Mouse (Mus musculus): ENCODE measurements around the gene Gm9945.

Gm9945 gene

DNA sequence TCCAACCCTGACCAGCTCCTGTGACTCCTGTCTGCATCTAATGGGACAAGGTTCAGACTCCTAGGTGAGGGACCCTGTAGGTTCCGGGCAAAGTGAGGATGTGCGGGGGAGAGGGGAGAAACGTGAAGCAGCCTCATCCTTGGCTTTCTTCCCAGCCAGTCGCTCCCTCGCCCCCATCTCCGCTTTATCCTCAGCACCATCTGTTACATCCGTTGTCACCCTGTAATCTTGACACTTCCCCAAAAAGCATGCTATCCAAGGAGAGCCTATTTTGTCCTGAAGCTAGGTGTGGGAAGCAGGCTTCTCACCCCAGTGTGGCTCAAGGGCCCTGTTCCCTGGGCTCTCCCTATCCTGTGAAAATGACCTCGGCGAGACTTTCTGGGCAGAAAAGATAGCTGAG is 43.0 kb downstream of the Gm9945 start:
- DNase-seq (ENCODE audit: low spot score) = no peak

DNA sequence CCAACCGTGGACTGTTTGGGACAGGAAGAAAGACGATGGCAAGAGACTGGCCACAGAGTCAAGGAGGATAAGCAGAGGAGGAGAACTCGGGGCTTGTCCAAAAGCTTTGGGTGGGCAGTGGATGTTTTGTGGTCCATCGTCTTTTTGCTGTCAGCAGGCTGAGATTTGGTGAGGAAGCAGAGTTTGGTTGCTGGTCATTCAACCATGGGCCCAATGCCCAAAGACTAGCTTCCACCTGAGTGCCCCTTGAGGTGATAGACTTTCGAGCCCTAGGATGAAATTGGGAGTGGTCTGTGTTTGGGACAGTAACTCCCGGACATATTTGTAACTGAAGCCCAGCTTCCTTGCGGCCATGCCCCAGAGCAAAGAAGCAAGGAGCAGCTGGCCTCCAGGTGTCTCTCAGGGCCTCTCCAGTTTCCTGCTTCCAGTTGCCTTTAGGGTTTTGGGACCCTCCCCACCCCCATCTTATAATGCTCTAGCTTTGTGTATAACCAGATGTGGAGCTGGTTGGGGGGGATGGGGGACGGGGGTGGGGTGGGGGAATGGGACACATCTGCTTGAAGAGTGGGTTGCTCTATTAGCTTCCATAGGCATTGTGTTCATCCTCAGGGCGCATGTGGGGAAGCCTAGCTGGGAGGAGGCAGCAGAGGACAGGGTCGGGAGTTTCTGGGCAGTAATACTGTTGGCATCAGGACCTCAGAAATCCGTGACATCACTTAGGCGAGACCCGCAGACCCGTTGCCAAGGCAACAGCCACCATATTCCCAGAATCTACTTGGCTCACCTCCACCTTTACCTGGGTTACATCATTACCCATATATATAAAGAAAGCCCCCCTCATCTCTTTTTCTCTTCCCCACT is 43.8 kb downstream of the Gm9945 start:
- no peak for DNase-seq (ENCODE audit: low spot score)

- DNase-seq (ENCODE audit: low spot score) = no peak
Measured at GRCm38 (mm10) chr11:53524905-53525304, 44.9 kb downstream of the Gm9945 start.

GRCm38 (mm10) chr11:53525461-53525860 is 45.5 kb downstream of the Gm9945 start:
- no peak for DNase-seq (ENCODE audit: low spot score)

GRCm38 (mm10) chr11:53528397-53529252 is 48.7 kb downstream of the Gm9945 start:
- DNase-seq (ENCODE audit: low spot score) = no peak

DNA sequence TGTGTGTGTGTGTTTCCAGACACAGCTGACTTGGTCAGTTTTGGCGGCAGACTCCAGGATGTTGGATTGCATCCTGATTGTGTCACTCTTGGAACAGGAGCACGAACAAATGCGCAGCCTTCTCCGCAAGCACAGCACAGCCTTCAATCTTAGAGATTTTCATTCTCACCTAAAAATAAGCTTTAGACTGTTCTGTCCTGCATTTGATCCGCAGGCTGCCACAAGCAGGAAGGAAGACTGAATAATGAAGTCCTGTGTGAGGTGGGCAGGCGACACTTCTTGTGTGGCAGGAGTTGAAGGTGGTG is 49.2 kb downstream of the Gm9945 start:
- peak; percentile 36 for DNase-seq (ENCODE audit: low spot score)

DNA sequence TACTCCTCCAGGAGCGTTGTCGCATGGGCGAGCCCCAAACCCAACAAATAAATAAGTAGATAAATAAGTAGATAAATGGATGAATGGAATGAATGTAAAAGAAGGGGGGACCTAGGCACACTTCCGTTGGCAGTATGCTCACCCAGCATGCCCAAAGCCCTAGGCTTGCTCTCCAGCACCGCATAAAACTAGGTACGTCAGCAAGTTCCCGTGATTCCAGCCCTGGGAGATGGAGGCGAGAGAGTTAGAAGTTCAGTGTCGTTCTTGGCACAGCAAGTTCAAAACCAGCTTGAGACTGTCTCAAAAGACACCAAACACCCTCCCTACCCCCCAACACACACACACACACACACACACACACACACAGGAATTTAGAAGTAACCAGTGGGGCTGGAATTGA is 50.0 kb downstream of the Gm9945 start:
- DNase-seq (ENCODE audit: low spot score) = no peak
